Mouse (Mus musculus): Measurements from ENCODE around the gene Lypla2. TPM values are rescaled to one million over a fixed set of nuclear protein-coding genes. Genes with fewer than 3 reads are reported as not detected.
"Not testable (repeated sequence)": the region's sequence is repeated elsewhere in the genome, so short reads cannot be mapped to it uniquely, and the experiment has no call there.

Lypla2 gene
- polyA plus RNA-seq, 1 experiment, result 34.8 TPM

DNA sequence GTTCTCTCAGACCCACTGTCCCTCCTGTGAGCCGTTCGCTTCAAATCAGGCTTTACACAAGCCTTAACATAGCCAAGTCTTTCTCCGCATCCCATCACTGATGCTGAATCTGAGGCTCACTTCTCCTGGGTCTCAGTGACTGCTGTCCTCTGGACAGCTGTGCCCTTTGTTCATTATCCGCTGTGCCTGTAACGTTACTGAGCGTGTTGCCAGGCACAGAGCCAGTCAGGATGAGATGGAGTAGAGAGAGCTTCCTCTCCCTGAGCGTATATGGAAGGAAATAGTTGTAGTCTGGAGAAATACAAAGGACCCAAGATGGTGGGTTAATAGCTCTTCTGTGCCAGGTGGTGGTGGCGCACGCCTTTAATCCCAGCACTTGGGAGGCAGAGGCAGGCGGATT lies 23.0 kb downstream of the Lypla2 start:
- Histone ChIP-seq H3K4me3 (replicated peaks; ENCODE audit: control insufficient read depth, low read depth, low read length) (no peak overlapping the region), H3K27ac (ENCODE audit: control insufficient read depth, insufficient read depth, low read depth, low read length, poor library complexity) (no peak overlapping the region), H3K4me1 (ENCODE audit: control insufficient read depth, insufficient read depth, low read length) (peaks cover 2% of the 10 kb centered on the region; the same call in 1 of the 2 replicates)
- no peak for TF ChIP-seq POLR2A (IDR thresholded peaks at IDR 0.05; ENCODE audit: borderline replicate concordance, control insufficient read depth, low read depth, low read length)
- no peak for TF ChIP-seq CTCF (IDR thresholded peaks at IDR 0.05; ENCODE audit: control insufficient read depth, insufficient read depth, low read length)
- 82% methylated on average over 10 of the region's 10 CpGs for WGBS

- WGBS, result 59% methylated on average over 8 of the region's 8 CpGs
- H3K4me3 ChIP-seq (replicated peaks; ENCODE audit: control insufficient read depth, low read depth, low read length), result peak overlapping the region; percentile 23
- peaks cover 2% of the 10 kb centered on the region; the same call in 1 of the 2 replicates for H3K4me1 ChIP-seq (ENCODE audit: control insufficient read depth, insufficient read depth, low read length)
- no peak for TF ChIP-seq CTCF (IDR thresholded peaks at IDR 0.05; ENCODE audit: control insufficient read depth, insufficient read depth, low read length)
- no peak for TF ChIP-seq POLR2A (IDR thresholded peaks at IDR 0.05; ENCODE audit: borderline replicate concordance, control insufficient read depth, low read depth, low read length)
- peak overlapping the region; percentile 47; the same call in 1 of the 2 replicates for H3K27ac ChIP-seq (ENCODE audit: control insufficient read depth, insufficient read depth, low read depth, low read length, poor library complexity)
These were observed 24.3 kb downstream of the Lypla2 start for GRCm38 (mm10) chr4:135948142-135948541.

DNA sequence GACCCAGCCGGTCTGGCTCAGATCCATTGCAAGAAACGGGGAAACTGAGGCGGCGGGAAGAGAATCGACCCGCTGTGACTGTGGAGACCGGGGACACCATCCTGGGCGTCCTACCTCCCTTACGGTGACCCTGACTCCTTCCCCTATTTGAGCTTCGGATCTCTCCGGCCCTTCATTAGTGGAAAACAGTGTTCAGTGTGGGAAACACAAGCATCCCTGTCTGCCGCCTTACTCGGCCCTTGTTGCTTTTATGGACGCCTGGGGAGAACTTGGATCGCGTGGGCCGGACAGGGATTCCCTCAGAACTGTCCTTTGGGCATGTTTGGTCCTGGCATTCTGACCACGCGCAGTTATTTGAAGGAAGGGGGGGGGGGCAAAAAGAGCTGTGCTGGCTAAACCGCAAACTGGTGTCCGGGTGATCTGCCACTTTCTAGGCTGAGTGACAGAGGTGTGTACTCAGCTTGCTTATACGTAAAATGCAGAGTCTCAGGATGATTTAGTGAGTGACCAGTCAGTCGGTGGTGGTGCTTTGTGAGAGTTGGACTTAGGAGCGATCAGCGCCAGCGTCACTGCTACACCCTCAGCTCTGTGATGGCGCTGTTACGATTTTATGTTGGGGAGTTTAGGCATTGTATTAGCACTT lies 25.6 kb downstream of the Lypla2 start:
- Histone ChIP-seq H3K4me3 (replicated peaks; ENCODE audit: control insufficient read depth, low read depth, low read length) (peak overlapping the region; percentile 98), H3K27ac (ENCODE audit: control insufficient read depth, insufficient read depth, low read depth, low read length, poor library complexity) (peak overlapping the region; percentile 89), H3K4me1 (ENCODE audit: control insufficient read depth, insufficient read depth, low read length) (peaks cover 2% of the 10 kb centered on the region; the same call in 1 of the 2 replicates)
- WGBS, result under 1% methylated on average over 28 of the region's 28 CpGs
- TF ChIP-seq POLR2A (IDR thresholded peaks at IDR 0.05; ENCODE audit: borderline replicate concordance, control insufficient read depth, low read depth, low read length) (no peak), CTCF (IDR thresholded peaks at IDR 0.05; ENCODE audit: control insufficient read depth, insufficient read depth, low read length) (no peak)

DNA sequence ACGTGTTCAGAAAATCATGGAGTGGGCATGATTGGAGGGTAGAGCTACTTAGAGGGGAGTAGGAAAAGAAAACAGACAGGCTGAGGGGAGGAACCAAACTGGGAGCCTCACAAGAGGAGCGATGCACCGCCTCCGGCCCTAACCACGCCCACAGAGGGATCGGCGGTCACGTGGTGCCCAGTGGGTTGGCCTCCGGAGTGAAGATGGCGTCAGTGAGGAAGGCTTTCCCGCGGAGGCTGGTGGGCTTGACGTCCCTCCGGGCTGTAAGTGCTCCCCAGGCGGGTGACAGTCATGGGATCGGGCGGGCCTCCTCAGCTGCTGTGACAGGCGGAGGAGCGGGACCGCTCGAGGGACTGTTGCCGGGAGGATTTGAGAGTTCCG lies 26.2 kb downstream of the Lypla2 start, which contains the start of gene Hmgcl:
Gene Hmgcl, plus strand, starts transcription at position 171 of the 381 bp plus-strand sequence.
- peak within 1 kb of the TSS; percentile 89 for H3K27ac ChIP-seq (ENCODE audit: control insufficient read depth, insufficient read depth, low read depth, low read length, poor library complexity)
- WGBS, result under 1% methylated on average over 23 of the region's 23 CpGs
- TF ChIP-seq POLR2A (IDR thresholded peaks at IDR 0.05; ENCODE audit: borderline replicate concordance, control insufficient read depth, low read depth, low read length) (peak; percentile 96), CTCF (IDR thresholded peaks at IDR 0.05; ENCODE audit: control insufficient read depth, insufficient read depth, low read length) (no peak)
- peaks cover 2% of the 10 kb centered on the region; the same call in 1 of the 2 replicates for H3K4me1 ChIP-seq (ENCODE audit: control insufficient read depth, insufficient read depth, low read length)
- H3K4me3 ChIP-seq (replicated peaks; ENCODE audit: control insufficient read depth, low read depth, low read length), result peak within 1 kb of the TSS; percentile 98

DNA sequence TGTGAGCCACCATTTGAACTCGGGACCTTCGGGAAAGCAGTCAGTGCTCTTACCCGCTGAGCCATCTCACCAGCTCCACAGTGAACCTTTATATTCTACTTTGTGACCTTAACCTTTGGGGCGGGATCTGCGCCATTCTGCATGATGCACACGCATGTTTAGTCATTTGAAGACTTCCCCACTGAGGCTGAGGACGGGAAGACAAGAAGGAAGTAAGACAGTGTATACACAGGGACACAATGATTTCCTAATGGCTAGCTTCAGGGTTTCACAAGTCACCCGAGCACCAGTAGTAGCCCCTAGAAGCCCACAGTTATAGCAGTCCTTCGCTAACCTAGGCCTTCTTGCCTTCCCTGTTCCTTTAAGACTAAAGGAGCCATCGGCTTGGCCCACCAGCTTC lies 26.7 kb downstream of the Lypla2 start:
- WGBS, result 51% methylated on average over 10 of the region's 10 CpGs
- peak overlapping the region; percentile 98 for H3K4me3 ChIP-seq (replicated peaks; ENCODE audit: control insufficient read depth, low read depth, low read length)
- H3K27ac ChIP-seq (ENCODE audit: control insufficient read depth, insufficient read depth, low read depth, low read length, poor library complexity), result peak overlapping the region; percentile 89

GRCm38 (mm10) chr4:135943389-135943788 lies 29.0 kb downstream of the Lypla2 start:
- WGBS, result 66% methylated on average over 4 of the region's 4 CpGs
- peaks cover 2% of the 10 kb centered on the region; the same call in 1 of the 2 replicates for H3K4me1 ChIP-seq (ENCODE audit: control insufficient read depth, insufficient read depth, low read length)
- H3K4me3 ChIP-seq (replicated peaks; ENCODE audit: control insufficient read depth, low read depth, low read length), result no peak overlapping the region
- H3K27ac ChIP-seq (ENCODE audit: control insufficient read depth, insufficient read depth, low read depth, low read length, poor library complexity), result no peak overlapping the region
- TF ChIP-seq CTCF (IDR thresholded peaks at IDR 0.05; ENCODE audit: control insufficient read depth, insufficient read depth, low read length), result no peak
- TF ChIP-seq POLR2A (IDR thresholded peaks at IDR 0.05; ENCODE audit: borderline replicate concordance, control insufficient read depth, low read depth, low read length), result no peak

More for the DNA sequence above, 26.7 kb downstream of the Lypla2 start:
- no peak for TF ChIP-seq POLR2A (IDR thresholded peaks at IDR 0.05; ENCODE audit: borderline replicate concordance, control insufficient read depth, low read depth, low read length)
- TF ChIP-seq CTCF (IDR thresholded peaks at IDR 0.05; ENCODE audit: control insufficient read depth, insufficient read depth, low read length), result no peak
- H3K4me1 ChIP-seq (ENCODE audit: control insufficient read depth, insufficient read depth, low read length), result peaks cover 2% of the 10 kb centered on the region; the same call in 1 of the 2 replicates

- Histone ChIP-seq H3K4me3 (replicated peaks; ENCODE audit: control insufficient read depth, low read depth, low read length) (no peak overlapping the region), H3K27ac (ENCODE audit: control insufficient read depth, insufficient read depth, low read depth, low read length, poor library complexity) (no peak overlapping the region), H3K4me1 (ENCODE audit: control insufficient read depth, insufficient read depth, low read length) (no peaks in the 10 kb centered on the region)
- TF ChIP-seq POLR2A (IDR thresholded peaks at IDR 0.05; ENCODE audit: borderline replicate concordance, control insufficient read depth, low read depth, low read length) (no peak), CTCF (IDR thresholded peaks at IDR 0.05; ENCODE audit: control insufficient read depth, insufficient read depth, low read length) (no peak)
- WGBS, result 41% methylated on average over 6 of the region's 6 CpGs
These were observed 30.2 kb downstream of the Lypla2 start for GRCm38 (mm10) chr4:135942193-135942592.

- not testable (repeated sequence) for H3K4me1 ChIP-seq (ENCODE audit: control insufficient read depth, insufficient read depth, low read length); H3K27ac ChIP-seq (ENCODE audit: control insufficient read depth, insufficient read depth, low read depth, low read length, poor library complexity); H3K4me3 ChIP-seq (replicated peaks; ENCODE audit: control insufficient read depth, low read depth, low read length)
- TF ChIP-seq CTCF (IDR thresholded peaks at IDR 0.05; ENCODE audit: control insufficient read depth, insufficient read depth, low read length), result peak; percentile 65
- WGBS, result 85% methylated on average over 8 of the region's 8 CpGs
These were observed 31.4 kb downstream of the Lypla2 start for GRCm38 (mm10) chr4:135941026-135941425.

All from bone marrow, adult 2 months (tissue).